Mouse (Mus musculus) heart, postnatal 0 days (tissue): ENCODE measurements around the gene BC052040. TPM values are rescaled to one million over a fixed set of nuclear protein-coding genes. Genes with fewer than 3 reads are reported as not detected.

Source experiments
- ATAC-seq: fragments of 200-750 bp; cut with Nextera tagmentation; 2 replicates; pipeline ENCODE4 v1.8.0; 2017; ENCODE audit warnings: low read depth, moderate number of reproducible peaks, moderate library complexity; ENCODE audit not compliant: insufficient read depth
- DNase-seq: peaks from one replicate; pipeline ENCODE4 v3.0.0-alpha.2; 2016; ENCODE audit warnings: low spot score
- H3K27ac ChIP-seq: fragments of 300-500 bp; sonication (generic); 2 replicates; pipeline ENCODE4 v1.5.1; 2014; ENCODE audit warnings: low read depth, mild to moderate bottlenecking
- H3K27me3 ChIP-seq: fragments of 300-500 bp; sonication (generic); 2 replicates; pipeline ENCODE4 v1.6.1; 2014; ENCODE audit warnings: low read length, mixed read lengths; ENCODE audit not compliant: control insufficient read depth, insufficient read depth
- H3K36me3 ChIP-seq: fragments of 300-500 bp; sonication (generic); replicated peaks from 2 replicates; pipeline ENCODE4 v1.6.1; 2014; ENCODE audit warnings: low read length, mixed read lengths; ENCODE audit not compliant: control insufficient read depth, insufficient read depth
- H3K4me1 ChIP-seq: fragments of 300-500 bp; sonication (generic); 2 replicates; pipeline ENCODE4 v1.6.1; 2014; ENCODE audit warnings: antibody characterized with exemption; ENCODE audit not compliant: control insufficient read depth, insufficient read depth
- H3K4me2 ChIP-seq: fragments of 300-500 bp; sonication (generic); 2 replicates; pipeline ENCODE4 v1.6.1; 2014; ENCODE audit warnings: low read depth, mild to moderate bottlenecking, low read length, moderate library complexity
- H3K4me3 ChIP-seq: fragments of 300-500 bp; sonication (generic); 2 replicates; pipeline ENCODE4 v1.5.1; 2014; ENCODE audit warnings: low read depth, low read length
- H3K9ac ChIP-seq: fragments of 300-500 bp; sonication (generic); replicated peaks from 2 replicates; pipeline ENCODE4 v1.6.1; 2014; ENCODE audit warnings: low read depth, low read length, mixed read lengths
- H3K9me3 ChIP-seq: fragments of 300-500 bp; sonication (generic); replicated peaks from 2 replicates; pipeline ENCODE4 v1.6.1; 2016; ENCODE audit warnings: low read length; ENCODE audit not compliant: control insufficient read depth
- CTCF ChIP-seq: IDR thresholded peaks from 2 replicates; pipeline ENCODE4 v1.5.1; 2016; ENCODE audit warnings: antibody characterized with exemption, control low read depth, low read depth
- EP300 ChIP-seq: IDR thresholded peaks from 2 replicates; pipeline ENCODE4 v1.6.1; 2016; ENCODE audit warnings: antibody characterized with exemption, low read depth
- WGBS: fragments of 180-500 bp; shearing (Covaris S2); extraction: QIAGEN DNeasy Blood & Tissue Kit; methylation state at CpG from one replicate; pipeline ENCODE4 v1.1.7; 2014; 5-methylcytosine and 5-hydroxymethylcytosine counted together
- polyA plus RNA-seq: library from polyadenylated mRNA; unstranded; fragments of >200 nt; fragmentation: Nextera tagmentation; extraction: Ambion mirVana; gene quantifications from 2 replicates; pipeline ENCODE4 v1.2.1, GENCODE M21; 2015
- total RNA-seq: library from RNA; depleted of rRNA; stranded (reverse); fragments of >200 nt; gene quantifications from 2 replicates; pipeline ENCODE4 v1.2.3, GENCODE M21; 2014; ENCODE audit warnings: low replicate concordance

BC052040 gene
- total and polyA plus RNA-seq, 2 experiments from 2014 or later, result 3.9 to 4.1 TPM

- no peak for ATAC-seq
- no peaks in the 10 kb centered on the region for H3K27me3 ChIP-seq
- no peak for TF ChIP-seq EP300
- TF ChIP-seq CTCF, result no peak
Measured at GRCm38 (mm10) chr2:115543212-115543611, 38.3 kb upstream of the BC052040 start.

GRCm38 (mm10) chr2:115551901-115552300, 29.6 kb upstream of the BC052040 start:
- Histone ChIP-seq H3K9ac (no peak overlapping the region), H3K4me1 (no peaks in the 10 kb centered on the region), H3K4me2 (no peak overlapping the region), H3K9me3 (no peaks in the 10 kb centered on the region), H3K36me3 (no peaks in the 10 kb centered on the region), H3K4me3 (no peak overlapping the region), H3K27ac (no peak overlapping the region), H3K27me3 (no peaks in the 10 kb centered on the region)
- DNase-seq (no peak), ATAC-seq (no peak)
- 52% methylated on average over 3 of the region's 3 CpGs for WGBS
- TF ChIP-seq CTCF, result no peak
- TF ChIP-seq EP300, result no peak

More at GRCm38 (mm10) chr2:115543212-115543611, 38.3 kb upstream of the BC052040 start:
- 78% methylated on average over 4 of the region's 4 CpGs for WGBS
- no peak for DNase-seq
- H3K4me3 ChIP-seq, result no peak overlapping the region
- no peak overlapping the region for H3K27ac ChIP-seq
- H3K9ac ChIP-seq, result no peak overlapping the region
- H3K4me2 ChIP-seq, result no peak overlapping the region
- no peaks in the 10 kb centered on the region for H3K36me3 ChIP-seq
- no peaks in the 10 kb centered on the region for H3K9me3 ChIP-seq
- no peaks in the 10 kb centered on the region for H3K4me1 ChIP-seq

- WGBS, result 71% methylated on average over 3 of the region's 3 CpGs
- no peak overlapping the region for H3K4me2 ChIP-seq
- H3K4me3 ChIP-seq, result no peak overlapping the region
- H3K36me3 ChIP-seq, result no peaks in the 10 kb centered on the region
- no peak overlapping the region for H3K9ac ChIP-seq
- H3K4me1 ChIP-seq, result no peaks in the 10 kb centered on the region
- H3K9me3 ChIP-seq, result 0 out of 2 replicates have a peak, but pooled peaks cover 3% of the 10 kb centered on the region
- ATAC-seq (no peak), DNase-seq (no peak)
- TF ChIP-seq CTCF, result no peak
- no peak for TF ChIP-seq EP300
- H3K27ac ChIP-seq, result no peak overlapping the region
- H3K27me3 ChIP-seq, result no peaks in the 10 kb centered on the region
Measured at GRCm38 (mm10) chr2:115562155-115562827, 19.2 kb upstream of the BC052040 start.

- no peaks in the 10 kb centered on the region for H3K27me3 ChIP-seq
- H3K4me1 ChIP-seq, result no peaks in the 10 kb centered on the region
- no peak for TF ChIP-seq CTCF
- no peak for TF ChIP-seq EP300
- H3K4me3 ChIP-seq, result no peak overlapping the region
- H3K9me3 ChIP-seq, result 0 out of 2 replicates have a peak, but pooled peaks cover 3% of the 10 kb centered on the region
- no peak overlapping the region for H3K27ac ChIP-seq
- no peak for ATAC-seq
- no peak overlapping the region for H3K4me2 ChIP-seq
- H3K9ac ChIP-seq, result no peak overlapping the region
- DNase-seq, result no peak
- WGBS, result 82% methylated on average over 6 of the region's 6 CpGs
- H3K36me3 ChIP-seq, result no peaks in the 10 kb centered on the region
Measured at GRCm38 (mm10) chr2:115563436-115564093, 18.0 kb upstream of the BC052040 start.

GRCm38 (mm10) chr2:115571996-115572395, 9.5 kb upstream of the BC052040 start:
- TF ChIP-seq EP300 (no peak), CTCF (no peak)
- ATAC-seq (no peak), DNase-seq (no peak)
- no peak overlapping the region for H3K4me2 ChIP-seq
- no peak overlapping the region for H3K9ac ChIP-seq
- H3K4me1 ChIP-seq, result no peaks in the 10 kb centered on the region
- no peaks in the 10 kb centered on the region for H3K36me3 ChIP-seq
- H3K9me3 ChIP-seq, result no peaks in the 10 kb centered on the region
- H3K4me3 ChIP-seq, result no peak overlapping the region
- 87% methylated on average over 1 of the region's 1 CpGs for WGBS
- H3K27me3 ChIP-seq, result no peaks in the 10 kb centered on the region
- H3K27ac ChIP-seq, result no peak overlapping the region
